Mouse (Mus musculus): ENCODE measurements around the gene Gbf1.

GRCm38 (mm10) chr19:46309651-46310305 is 157.5 kb downstream of the Gbf1 start:
- no peak for TF ChIP-seq CTCF (IDR thresholded peaks at IDR 0.05; ENCODE audit: control insufficient read depth, insufficient read depth, insufficient read length)
- TF ChIP-seq MYOD1 (IDR thresholded peaks at IDR 0.05; ENCODE audit: control insufficient read depth, insufficient read length, low read depth), result no peak
- TF ChIP-seq MAX (IDR thresholded peaks at IDR 0.05), result no peak
- no peak for TF ChIP-seq USF1 (IDR thresholded peaks at IDR 0.05; ENCODE audit: low read depth)
